Mouse (Mus musculus) gastrocnemius, postnatal 14 days (tissue): ENCODE results near the gene Spag7. TPM values are rescaled to one million over a fixed set of nuclear protein-coding genes. Genes with fewer than 3 reads are reported as not detected.

Experiments used
- DNase-seq: peaks from one replicate; pipeline ENCODE4 v3.0.0; 2021; ENCODE audit warnings: mixed read lengths
- intact Hi-C: fragments of 180-260 bp; cut with DNase I; formaldehyde crosslinking; loops from one replicate; pipeline ENCODE4 v1.15.1; 2025; ENCODE audit warnings: low total_unique reads
- total RNA-seq, 2 experiments: library from RNA; stranded (reverse); gene quantifications; 2 replicates each; pipeline ENCODE4 v1.2.3; 2021

Spag7 gene
- total RNA-seq, 2 experiments from 2014 or later = 117 to 122 TPM

GRCm38 (mm10) chr11:70647716-70648420 is 21.3 kb downstream of the Spag7 start:
- no peak for DNase-seq
- intact Hi-C loops = no loop called here

- peak; percentile 96 for DNase-seq
- intact Hi-C loops = no loop called here
Measured at GRCm38 (mm10) chr11:70646691-70647650, 22.2 kb downstream of the Spag7 start, which contains the start of the genes Rnf167 and Slc25a11. TSS of gene Rnf167 (plus strand) at chr11:70647235. TSS of gene Slc25a11 (minus strand) at chr11:70647479.

- no peak for DNase-seq
- intact Hi-C loops = no loop called here
Measured at GRCm38 (mm10) chr11:70646259-70646555, 23.0 kb downstream of the Spag7 start.

GRCm38 (mm10) chr11:70645461-70646258 is 23.6 kb downstream of the Spag7 start:
- DNase-seq = no peak
- intact Hi-C loops = no loop called here

GRCm38 (mm10) chr11:70644564-70645103 is 24.6 kb downstream of the Spag7 start:
- DNase-seq = no peak

GRCm38 (mm10) chr11:70643051-70643450 is 26.2 kb downstream of the Spag7 start:
- intact Hi-C loops = no loop called here
- DNase-seq = no peak

More at GRCm38 (mm10) chr11:70644564-70645103, 24.6 kb downstream of the Spag7 start:
- intact Hi-C loops = no loop called here

- intact Hi-C loops = no loop called here
Measured at GRCm38 (mm10) chr11:70641241-70641640, 28.0 kb downstream of the Spag7 start.

GRCm38 (mm10) chr11:70639976-70640375 is 29.2 kb downstream of the Spag7 start:
- intact Hi-C loops = no loop called here
- DNase-seq = no peak

More at GRCm38 (mm10) chr11:70641241-70641640, 28.0 kb downstream of the Spag7 start:
- DNase-seq = no peak

- intact Hi-C loops = no loop called here
- DNase-seq = no peak
Measured at GRCm38 (mm10) chr11:70638714-70639278, 30.4 kb downstream of the Spag7 start, which contains the start of gene Gp1ba. TSS of gene Gp1ba (plus strand) at chr11:70639122.

GRCm38 (mm10) chr11:70638293-70638692 is 30.9 kb downstream of the Spag7 start:
- intact Hi-C loops = no loop called here
- DNase-seq = no peak

GRCm38 (mm10) chr11:70637764-70638163 is 31.5 kb downstream of the Spag7 start:
- intact Hi-C loops = no loop called here
- DNase-seq = no peak

- intact Hi-C loops = no loop called here
- no peak for DNase-seq
Measured at GRCm38 (mm10) chr11:70635601-70636000, 33.6 kb downstream of the Spag7 start.

GRCm38 (mm10) chr11:70630129-70630528 is 39.1 kb downstream of the Spag7 start:
- no peak for DNase-seq
- intact Hi-C loops = no loop called here

GRCm38 (mm10) chr11:70629557-70629956 is 39.7 kb downstream of the Spag7 start:
- no peak for DNase-seq
- intact Hi-C loops = loop anchor here (5.0 kb wide), 1 partner anchor 128 kb away; no protein-coding TSS in a partner anchor

- DNase-seq = no peak
- intact Hi-C loops = loop anchor here (5.0 kb wide), 1 partner anchor 129 kb away; no protein-coding TSS in a partner anchor
Measured at GRCm38 (mm10) chr11:70628431-70628830, 40.8 kb downstream of the Spag7 start.

- no peak for DNase-seq
- intact Hi-C loops = loop anchor here (5.0 kb wide), 1 partner anchor 130 kb away; no protein-coding TSS in a partner anchor
Measured at GRCm38 (mm10) chr11:70626877-70627276, 42.3 kb downstream of the Spag7 start.

- intact Hi-C loops = loop anchor here (5.0 kb wide), 1 partner anchor 132 kb away; no protein-coding TSS in a partner anchor
- DNase-seq = peak; percentile 51
Measured at GRCm38 (mm10) chr11:70625473-70625872, 43.7 kb downstream of the Spag7 start.

GRCm38 (mm10) chr11:70623053-70623742 is 46.0 kb downstream of the Spag7 start:
- DNase-seq = no peak
- intact Hi-C loops = loop anchor here (5.0 kb wide), 1 partner anchor 831 kb away; no protein-coding TSS in a partner anchor
